Mouse (Mus musculus): ENCODE results near the gene Mmadhc. TPM values are rescaled to one million over a fixed set of nuclear protein-coding genes. Genes with fewer than 3 reads are reported as not detected.

Gene Mmadhc
- total and polyA plus RNA-seq, 3 experiments, result 91.2 to 112 TPM; not detected in 1

- no peak for DNase-seq (ENCODE audit: low read depth, low spot score)
- H3K4me1 ChIP-seq (ENCODE audit: control insufficient read depth in 1 of 2, insufficient read depth in 2 of 2, low read length in 2 of 2), result no peaks in the 10 kb centered on the region
- no peaks in the 10 kb centered on the region for H3K36me3 ChIP-seq (ENCODE audit: control insufficient read depth in 1 of 2, insufficient read depth in 2 of 2, low read length in 2 of 2)
- H3K79me2 ChIP-seq (ENCODE audit: control insufficient read depth, insufficient read depth, low read length, poor library complexity), result no peaks in the 10 kb centered on the region
- H3K4me3 ChIP-seq (ENCODE audit: control insufficient read depth in 1 of 2, insufficient read depth in 1 of 2, low read depth in 2 of 2, low read length in 2 of 2), result no peak overlapping the region
- no peaks in the 10 kb centered on the region; a peak in 1 of 4 replicates for H3K27me3 ChIP-seq (ENCODE audit: control insufficient read depth in 1 of 2, insufficient read depth in 2 of 2, low read length in 2 of 2)
- no peaks in the 10 kb centered on the region for H3K9me3 ChIP-seq (replicated peaks; ENCODE audit: insufficient read depth, low read length)
- TF ChIP-seq SIN3A (IDR thresholded peaks at IDR 0.05; ENCODE audit: low read length), result no peak
- no peak for TF ChIP-seq BHLHE40 (IDR thresholded peaks at IDR 0.05; ENCODE audit: borderline replicate concordance, low read depth, low read length)
- TF ChIP-seq POLR2A (IDR thresholded peaks at IDR 0.05; ENCODE audit: control insufficient read depth in 1 of 2, insufficient read depth in 1 of 2, low read depth in 1 of 2, low read length in 2 of 2, poor library complexity in 1 of 2), result no peak
- no peak for TF ChIP-seq HCFC1 (IDR thresholded peaks at IDR 0.05; ENCODE audit: low read depth, low read length)
- no peak for TF ChIP-seq MYB (IDR thresholded peaks at IDR 0.05; ENCODE audit: low read depth, low read length)
- no peak for TF ChIP-seq TCF12 (IDR thresholded peaks at IDR 0.05; ENCODE audit: low read depth, low read length)
- TF ChIP-seq CHD1 (IDR thresholded peaks at IDR 0.05; ENCODE audit: low read depth, low read length), result no peak
- no peak for TF ChIP-seq RCOR1 (IDR thresholded peaks at IDR 0.05; ENCODE audit: low read depth, low read length)
- TF ChIP-seq TAL1 (IDR thresholded peaks at IDR 0.05; ENCODE audit: low read length), result no peak
- TF ChIP-seq USF2 (IDR thresholded peaks at IDR 0.05; ENCODE audit: borderline replicate concordance in 1 of 2, insufficient read depth in 1 of 2, low read depth in 1 of 2, low read length in 2 of 2), result no peak
- no peak for TF ChIP-seq KAT2A (conservative IDR thresholded peaks at IDR 0.05; ENCODE audit: low read depth, low read length)
- no peak for TF ChIP-seq GATA1 (IDR thresholded peaks at IDR 0.05; ENCODE audit: low read depth, low read length)
- TF ChIP-seq MAZ (IDR thresholded peaks at IDR 0.05; ENCODE audit: low read depth, low read length), result no peak
- TF ChIP-seq NELFE (IDR thresholded peaks at IDR 0.05; ENCODE audit: low read depth, low read length), result no peak
- TF ChIP-seq ETS1 (IDR thresholded peaks at IDR 0.05; ENCODE audit: low read depth, low read length), result no peak
- TF ChIP-seq MEF2A (IDR thresholded peaks at IDR 0.05; ENCODE audit: extremely low read depth, insufficient replicate concordance, low read depth, low read length, poor library complexity, severe bottlenecking), result no peak
- no peak for TF ChIP-seq SMC3 (IDR thresholded peaks at IDR 0.05; ENCODE audit: low read depth, low read length)
- H3K27ac ChIP-seq (ENCODE audit: control insufficient read depth, low read depth, low read length), result no peak overlapping the region
- H3K9ac ChIP-seq (ENCODE audit: control insufficient read depth, low read depth, low read length, poor library complexity, severe bottlenecking), result no peak overlapping the region
Measured at GRCm38 (mm10) chr2:50267046-50267445, 29.6 kb downstream of the Mmadhc start.

GRCm38 (mm10) chr2:50265215-50265785 lies 31.3 kb downstream of the Mmadhc start:
- Histone ChIP-seq H3K4me3 (ENCODE audit: control insufficient read depth in 1 of 2, insufficient read depth in 1 of 2, low read depth in 2 of 2, low read length in 2 of 2) (no peak overlapping the region), H3K27me3 (ENCODE audit: control insufficient read depth in 1 of 2, insufficient read depth in 2 of 2, low read length in 2 of 2) (no peaks in the 10 kb centered on the region; a peak in 1 of 4 replicates), H3K79me2 (ENCODE audit: control insufficient read depth, insufficient read depth, low read length, poor library complexity) (no peaks in the 10 kb centered on the region), H3K4me1 (ENCODE audit: control insufficient read depth in 1 of 2, insufficient read depth in 2 of 2, low read length in 2 of 2) (no peaks in the 10 kb centered on the region), H3K27ac (ENCODE audit: control insufficient read depth, low read depth, low read length) (no peak overlapping the region), H3K9ac (ENCODE audit: control insufficient read depth, low read depth, low read length, poor library complexity, severe bottlenecking) (no peak overlapping the region), H3K9me3 (replicated peaks; ENCODE audit: insufficient read depth, low read length) (no peaks in the 10 kb centered on the region), H3K36me3 (ENCODE audit: control insufficient read depth in 1 of 2, insufficient read depth in 2 of 2, low read length in 2 of 2) (no peaks in the 10 kb centered on the region)
- DNase-seq (ENCODE audit: low read depth, low spot score), result no peak
- no peak for TF ChIP-seq ZC3H11A (IDR thresholded peaks at IDR 0.05; ENCODE audit: low read depth, low read length)
- TF ChIP-seq POLR2AphosphoS2 (IDR thresholded peaks at IDR 0.05; ENCODE audit: low read length), result no peak
- TF ChIP-seq NELFE (IDR thresholded peaks at IDR 0.05; ENCODE audit: low read depth, low read length), result no peak
- no peak for TF ChIP-seq ZMIZ1 (IDR thresholded peaks at IDR 0.05; ENCODE audit: low read depth, low read length)
- TF ChIP-seq MYC (IDR thresholded peaks at IDR 0.05; ENCODE audit: low read depth, low read length), result no peak
- TF ChIP-seq RCOR1 (IDR thresholded peaks at IDR 0.05; ENCODE audit: low read depth, low read length), result no peak
- TF ChIP-seq CHD2 (IDR thresholded peaks at IDR 0.05; ENCODE audit: low read length), result no peak
- TF ChIP-seq ZNF384 (IDR thresholded peaks at IDR 0.05; ENCODE audit: low read depth, low read length), result no peak
- TF ChIP-seq KAT2A (conservative IDR thresholded peaks at IDR 0.05; ENCODE audit: low read depth, low read length), result no peak
- no peak for TF ChIP-seq TBP (IDR thresholded peaks at IDR 0.05; ENCODE audit: low read depth, low read length)
- TF ChIP-seq SIN3A (IDR thresholded peaks at IDR 0.05; ENCODE audit: low read length), result no peak
- no peak for TF ChIP-seq MAZ (IDR thresholded peaks at IDR 0.05; ENCODE audit: low read depth, low read length)
- TF ChIP-seq HCFC1 (IDR thresholded peaks at IDR 0.05; ENCODE audit: low read depth, low read length), result no peak

Measured in MEL (cell line).